Mouse (Mus musculus) midbrain, embryonic 12.5 days (tissue): ENCODE results near the gene Fam205a1. TPM values are rescaled to one million over a fixed set of nuclear protein-coding genes. Genes with fewer than 3 reads are reported as not detected.
"Not testable (repeated sequence)": the region's sequence is repeated elsewhere in the genome, so short reads cannot be mapped to it uniquely, and the experiment has no call there.

ENCODE experiments used
- ATAC-seq: fragments of 200-750 bp; cut with Nextera tagmentation; 2 replicates; pipeline ENCODE4 v1.8.0; 2017; ENCODE audit warnings: low read depth, moderate TSS enrichment, moderate library complexity; ENCODE audit not compliant: low FRiP score
- H3K27ac ChIP-seq: fragments of 300-500 bp; sonication (generic); replicated peaks from 2 replicates; pipeline ENCODE4 v1.5.1; 2016; ENCODE audit warnings: mild to moderate bottlenecking
- H3K27me3 ChIP-seq: fragments of 300-500 bp; sonication (generic); 2 replicates; pipeline ENCODE4 v1.6.1; 2016; ENCODE audit warnings: mild to moderate bottlenecking
- H3K36me3 ChIP-seq: fragments of 300-500 bp; sonication (generic); 2 replicates; pipeline ENCODE4 v1.6.1; 2016
- H3K4me1 ChIP-seq: fragments of 300-500 bp; sonication (generic); 2 replicates; pipeline ENCODE4 v1.6.1; 2016
- H3K4me2 ChIP-seq: fragments of 300-500 bp; sonication (generic); replicated peaks from 2 replicates; pipeline ENCODE4 v1.6.1; 2016; ENCODE audit warnings: mild to moderate bottlenecking, moderate library complexity
- H3K4me3 ChIP-seq: fragments of 300-500 bp; sonication (generic); 2 replicates; pipeline ENCODE4 v1.5.1; 2016; ENCODE audit warnings: mild to moderate bottlenecking
- H3K9ac ChIP-seq: fragments of 300-500 bp; sonication (generic); replicated peaks from 2 replicates; pipeline ENCODE4 v1.6.1; 2016; ENCODE audit warnings: mild to moderate bottlenecking, moderate library complexity
- H3K9me3 ChIP-seq: fragments of 300-500 bp; sonication (generic); 2 replicates; pipeline ENCODE4 v1.6.1; 2016; ENCODE audit warnings: mild to moderate bottlenecking
- WGBS: fragments of 180-500 bp; shearing (Covaris S2); methylation state at CpG from one replicate; pipeline ENCODE4 v1.1.7; 2016; 5-methylcytosine and 5-hydroxymethylcytosine counted together
- polyA plus RNA-seq: library from polyadenylated mRNA; unstranded; fragments of >200 nt; fragmentation: Nextera tagmentation; extraction: Ambion mirVana; gene quantifications from 2 replicates; pipeline ENCODE4 v1.2.1, GENCODE M21; 2016

Gene Fam205a1
- polyA plus RNA-seq, 1 experiment from 2014 or later, result 0.09 TPM

GRCm38 (mm10) chr4:42876586-42877291, 23.1 kb upstream of the Fam205a1 start:
- WGBS, result 38% methylated on average over 5 of the region's 5 CpGs
- no peak overlapping the region for H3K4me3 ChIP-seq
- H3K4me1 ChIP-seq, result no peaks in the 10 kb centered on the region
- no peak overlapping the region for H3K4me2 ChIP-seq
- no peak overlapping the region for H3K9ac ChIP-seq
- no peak overlapping the region for H3K27ac ChIP-seq
- no peaks in the 10 kb centered on the region for H3K9me3 ChIP-seq
- peak; percentile 71 for ATAC-seq
- H3K36me3 ChIP-seq, result no peaks in the 10 kb centered on the region
- H3K27me3 ChIP-seq, result 0 out of 2 replicates have a peak, but pooled peaks cover 4% of the 10 kb centered on the region

GRCm38 (mm10) chr4:42874134-42874533, 20.4 kb upstream of the Fam205a1 start, which contains the start of gene Fam205c:
Gene Fam205c, minus strand, starts transcription at chr4:42874234.
- no peak within 1 kb of the TSS for H3K4me2 ChIP-seq
- 0 out of 2 replicates have a peak, but pooled peaks cover 4% of the 10 kb centered on the region for H3K27me3 ChIP-seq
- WGBS, result 88% methylated on average over 7 of the region's 7 CpGs
- H3K4me3 ChIP-seq, result no peak within 1 kb of the TSS
- H3K4me1 ChIP-seq, result no peaks in the 10 kb centered on the region
- no peaks in the 10 kb centered on the region for H3K9me3 ChIP-seq
- no peak for ATAC-seq
- no peaks in the 10 kb centered on the region for H3K36me3 ChIP-seq
- H3K9ac ChIP-seq, result no peak within 1 kb of the TSS
- H3K27ac ChIP-seq, result no peak within 1 kb of the TSS

GRCm38 (mm10) chr4:42872746-42873435, 19.2 kb upstream of the Fam205a1 start:
- H3K4me1 ChIP-seq, result no peaks in the 10 kb centered on the region
- ATAC-seq, result no peak
- no peak overlapping the region for H3K27ac ChIP-seq
- 0 out of 2 replicates have a peak, but pooled peaks cover 4% of the 10 kb centered on the region for H3K27me3 ChIP-seq
- H3K4me3 ChIP-seq, result no peak overlapping the region
- no peaks in the 10 kb centered on the region for H3K9me3 ChIP-seq
- H3K9ac ChIP-seq, result no peak overlapping the region
- no peaks in the 10 kb centered on the region for H3K36me3 ChIP-seq
- H3K4me2 ChIP-seq, result no peak overlapping the region
- WGBS, result 89% methylated on average over 16 of the region's 16 CpGs

- 97% methylated on average over 7 of the region's 7 CpGs for WGBS
- ATAC-seq, result no peak
- no peaks in the 10 kb centered on the region for H3K36me3 ChIP-seq
- no peak overlapping the region for H3K4me3 ChIP-seq
- no peaks in the 10 kb centered on the region for H3K4me1 ChIP-seq
- no peak overlapping the region for H3K9ac ChIP-seq
- 0 out of 2 replicates have a peak, but pooled peaks cover 4% of the 10 kb centered on the region for H3K27me3 ChIP-seq
- H3K4me2 ChIP-seq, result no peak overlapping the region
- no peaks in the 10 kb centered on the region for H3K9me3 ChIP-seq
- no peak overlapping the region for H3K27ac ChIP-seq
Observed at GRCm38 (mm10) chr4:42872151-42872550, 18.5 kb upstream of the Fam205a1 start.

GRCm38 (mm10) chr4:42870748-42871147, 17.1 kb upstream of the Fam205a1 start:
- 85% methylated on average over 5 of the region's 5 CpGs for WGBS
- Histone ChIP-seq H3K9ac (no peak overlapping the region), H3K27ac (no peak overlapping the region), H3K4me2 (no peak overlapping the region), H3K27me3 (no peaks in the 10 kb centered on the region), H3K4me1 (no peaks in the 10 kb centered on the region), H3K36me3 (no peaks in the 10 kb centered on the region), H3K9me3 (no peaks in the 10 kb centered on the region), H3K4me3 (no peak overlapping the region)
- ATAC-seq, result no peak

- Histone ChIP-seq H3K9ac (no peak overlapping the region), H3K4me3 (no peak overlapping the region), H3K36me3 (no peaks in the 10 kb centered on the region), H3K4me2 (no peak overlapping the region), H3K4me1 (no peaks in the 10 kb centered on the region), H3K27ac (no peak overlapping the region), H3K9me3 (no peaks in the 10 kb centered on the region), H3K27me3 (no peaks in the 10 kb centered on the region)
- no peak for ATAC-seq
- WGBS, result 85% methylated on average over 5 of the region's 5 CpGs
Observed at GRCm38 (mm10) chr4:42868193-42868592, 14.5 kb upstream of the Fam205a1 start.

GRCm38 (mm10) chr4:42867390-42867789, 13.7 kb upstream of the Fam205a1 start:
- Histone ChIP-seq H3K36me3 (no peaks in the 10 kb centered on the region), H3K27ac (no peak overlapping the region), H3K4me3 (no peak overlapping the region), H3K4me2 (no peak overlapping the region), H3K4me1 (no peaks in the 10 kb centered on the region), H3K9ac (no peak overlapping the region), H3K27me3 (no peaks in the 10 kb centered on the region), H3K9me3 (no peaks in the 10 kb centered on the region)
- no peak for ATAC-seq
- WGBS, result 74% methylated on average over 3 of the region's 3 CpGs

GRCm38 (mm10) chr4:42863487-42863886, 9.8 kb upstream of the Fam205a1 start:
- not testable (repeated sequence) for H3K4me3 ChIP-seq, H3K9me3 ChIP-seq, H3K27me3 ChIP-seq, H3K4me1 ChIP-seq, H3K9ac ChIP-seq, ATAC-seq, H3K36me3 ChIP-seq, H3K4me2 ChIP-seq, H3K27ac ChIP-seq
- WGBS, result 84% methylated on average over 4 of the region's 5 CpGs

- not testable (repeated sequence) for ATAC-seq, H3K4me2 ChIP-seq
- WGBS, result 85% methylated on average over 9 of the region's 9 CpGs
Observed at GRCm38 (mm10) chr4:42860483-42860882, 6.8 kb upstream of the Fam205a1 start.

GRCm38 (mm10) chr4:42856671-42857070, 3.0 kb upstream of the Fam205a1 start, which contains the start of gene Gm12394:
Gene Gm12394, minus strand, starts transcription at chr4:42856771.
- not testable (repeated sequence) for H3K9me3 ChIP-seq, H3K4me1 ChIP-seq, H3K4me2 ChIP-seq, H3K4me3 ChIP-seq, ATAC-seq, H3K27me3 ChIP-seq, H3K36me3 ChIP-seq, H3K27ac ChIP-seq, H3K9ac ChIP-seq
- WGBS, result 85% methylated on average over 1 of the region's 1 CpGs

More at GRCm38 (mm10) chr4:42860483-42860882, 6.8 kb upstream of the Fam205a1 start:
- H3K36me3 ChIP-seq, H3K27ac ChIP-seq, H3K4me1 ChIP-seq, H3K9me3 ChIP-seq, H3K4me3 ChIP-seq, H3K27me3 ChIP-seq, H3K9ac ChIP-seq: not testable (repeated sequence)
